Mouse (Mus musculus) heart, embryonic 16.5 days (tissue): Measurements from ENCODE around the gene Optc. TPM values are rescaled to one million over a fixed set of nuclear protein-coding genes. Genes with fewer than 3 reads are reported as not detected.

Experiments
- ATAC-seq: fragments of 200-750 bp; cut with Nextera tagmentation; replicated peaks from 2 replicates; pipeline ENCODE4 v1.8.0; 2017; ENCODE audit warnings: moderate number of reproducible peaks; ENCODE audit not compliant: insufficient read depth, low FRiP score; ENCODE audit errors: extremely low read depth
- H3K27ac ChIP-seq: fragments of 300-500 bp; sonication (generic); 2 replicates; pipeline ENCODE4 v1.5.1; 2014; ENCODE audit warnings: mild to moderate bottlenecking, low read length, control low read depth, moderate library complexity
- H3K27me3 ChIP-seq: fragments of 300-500 bp; sonication (generic); 2 replicates; pipeline ENCODE4 v1.6.1; 2014; ENCODE audit warnings: low read length, mixed read lengths; ENCODE audit not compliant: control insufficient read depth, insufficient read depth
- H3K36me3 ChIP-seq: fragments of 300-500 bp; sonication (generic); 2 replicates; pipeline ENCODE4 v1.6.1; 2014; ENCODE audit not compliant: control insufficient read depth, insufficient read depth
- H3K4me1 ChIP-seq: fragments of 300-500 bp; sonication (generic); 2 replicates; pipeline ENCODE4 v1.6.1; 2014; ENCODE audit warnings: low read length, mixed read lengths; ENCODE audit not compliant: control insufficient read depth, insufficient read depth
- H3K4me2 ChIP-seq: fragments of 300-500 bp; sonication (generic); 2 replicates; pipeline ENCODE4 v1.6.1; 2014; ENCODE audit warnings: low read depth, mild to moderate bottlenecking, control low read depth, low read length
- H3K4me3 ChIP-seq: fragments of 300-500 bp; sonication (generic); 2 replicates; pipeline ENCODE4 v1.5.1; 2014; ENCODE audit warnings: mild to moderate bottlenecking, control low read depth, low read length
- H3K9ac ChIP-seq: fragments of 300-500 bp; sonication (generic); 2 replicates; pipeline ENCODE4 v1.6.1; 2014; ENCODE audit warnings: low read length, control low read depth
- H3K9me3 ChIP-seq: fragments of 300-500 bp; sonication (generic); replicated peaks from 2 replicates; pipeline ENCODE4 v1.6.1; 2016; ENCODE audit warnings: low read length; ENCODE audit not compliant: control insufficient read depth
- WGBS: fragments of 180-500 bp; shearing (Covaris S2); extraction: QIAGEN DNeasy Blood & Tissue Kit; methylation state at CpG from one replicate; pipeline ENCODE4 v1.1.7; 2014; 5-methylcytosine and 5-hydroxymethylcytosine counted together
- polyA plus RNA-seq: library from polyadenylated mRNA; unstranded; fragments of >200 nt; fragmentation: Nextera tagmentation; extraction: Ambion mirVana; gene quantifications from 2 replicates; pipeline ENCODE4 v1.2.1, GENCODE M21; 2015

The Optc gene
- polyA plus RNA-seq, 1 experiment from 2014 or later, result 0.28 TPM

DNA sequence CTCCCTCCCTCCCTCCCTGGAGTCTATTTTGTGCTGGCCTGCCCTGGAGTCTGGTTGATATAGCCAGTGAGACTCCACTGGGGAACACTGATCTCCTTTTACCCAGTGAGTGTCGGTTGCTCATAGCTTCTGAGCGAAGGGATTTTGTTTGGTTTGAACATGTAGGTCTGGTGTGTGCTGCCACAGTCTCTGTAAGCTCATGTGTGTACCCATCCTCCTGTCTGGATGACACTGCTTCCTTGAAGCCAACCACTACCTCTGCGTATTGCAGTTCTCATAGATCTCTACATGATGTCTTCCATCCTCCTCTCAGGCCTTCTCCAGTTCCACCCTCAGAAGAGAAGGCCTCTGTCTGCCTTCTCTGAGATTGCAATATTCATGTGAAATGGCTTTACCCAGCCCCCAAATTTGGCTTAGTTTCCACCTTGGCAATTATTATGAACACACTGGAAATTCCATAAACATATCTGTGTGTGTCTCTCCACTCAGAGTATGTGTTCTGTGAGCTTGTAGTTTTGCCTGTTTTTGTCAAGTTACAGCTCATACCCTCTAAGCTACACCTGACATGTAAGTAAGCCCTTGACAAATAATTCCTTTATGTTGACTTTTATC is 32.8 kb upstream of the Optc start:
- no peaks in the 10 kb centered on the region for H3K27me3 ChIP-seq
- no peak overlapping the region for H3K9ac ChIP-seq
- H3K4me1 ChIP-seq, result no peaks in the 10 kb centered on the region
- no peaks in the 10 kb centered on the region for H3K36me3 ChIP-seq
- no peak overlapping the region for H3K4me3 ChIP-seq
- ATAC-seq, result no peak
- 0 out of 2 replicates have a peak, but pooled peaks cover 3% of the 10 kb centered on the region for H3K9me3 ChIP-seq
- no peak overlapping the region for H3K27ac ChIP-seq
- 75% methylated on average over 3 of the region's 3 CpGs for WGBS
- no peak overlapping the region for H3K4me2 ChIP-seq

- ATAC-seq, result no peak
- no peak overlapping the region for H3K27ac ChIP-seq
- H3K36me3 ChIP-seq, result no peaks in the 10 kb centered on the region
- no peak overlapping the region for H3K4me2 ChIP-seq
- H3K9ac ChIP-seq, result no peak overlapping the region
- H3K9me3 ChIP-seq, result 0 out of 2 replicates have a peak, but pooled peaks cover 3% of the 10 kb centered on the region
- no peaks in the 10 kb centered on the region for H3K27me3 ChIP-seq
- WGBS, result 75% methylated on average over 8 of the region's 8 CpGs
- no peak overlapping the region for H3K4me3 ChIP-seq
- no peaks in the 10 kb centered on the region for H3K4me1 ChIP-seq
These were observed 31.9 kb upstream of the Optc start for GRCm38 (mm10) chr1:133939708-133940107.

DNA sequence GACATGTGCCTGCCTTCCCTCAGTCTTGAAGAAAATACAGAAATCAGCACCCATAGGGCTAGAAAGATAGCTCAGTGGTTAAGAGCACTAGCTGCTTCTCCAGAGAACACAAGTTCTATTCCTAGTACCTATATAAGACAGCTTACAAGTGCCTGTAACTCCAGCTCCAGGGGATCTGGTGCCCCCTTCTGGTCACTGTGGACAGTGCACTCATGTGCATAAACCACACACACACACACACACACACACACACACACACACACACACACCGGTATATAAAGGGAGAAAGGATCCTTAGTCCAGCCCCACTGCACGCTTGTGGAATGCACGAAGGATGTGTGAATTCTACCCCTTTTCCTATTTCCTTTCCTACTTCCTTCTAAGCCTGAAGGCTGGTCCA is 28.4 kb upstream of the Optc start:
- Histone ChIP-seq H3K36me3 (no peaks in the 10 kb centered on the region), H3K4me1 (0 out of 2 replicates have a peak, but pooled peaks cover 2% of the 10 kb centered on the region), H3K9ac (no peak overlapping the region), H3K4me3 (no peak overlapping the region), H3K4me2 (no peak overlapping the region), H3K9me3 (no peaks in the 10 kb centered on the region), H3K27me3 (no peaks in the 10 kb centered on the region), H3K27ac (no peak overlapping the region)
- no peak for ATAC-seq
- 87% methylated on average over 3 of the region's 3 CpGs for WGBS

GRCm38 (mm10) chr1:133934354-133934963 is 26.7 kb upstream of the Optc start:
- 0 out of 2 replicates have a peak, but pooled peaks have one; percentile 37 for ATAC-seq
- no peak overlapping the region for H3K4me2 ChIP-seq
- H3K36me3 ChIP-seq, result no peaks in the 10 kb centered on the region
- H3K9ac ChIP-seq, result no peak overlapping the region
- no peak overlapping the region for H3K4me3 ChIP-seq
- H3K27me3 ChIP-seq, result no peaks in the 10 kb centered on the region
- WGBS, result 76% methylated on average over 10 of the region's 10 CpGs
- no peaks in the 10 kb centered on the region for H3K9me3 ChIP-seq
- 0 out of 2 replicates have a peak, but pooled peaks cover 2% of the 10 kb centered on the region for H3K4me1 ChIP-seq
- H3K27ac ChIP-seq, result no peak overlapping the region

- ATAC-seq, result no peak
- 0 out of 2 replicates have a peak, but pooled peaks cover 2% of the 10 kb centered on the region for H3K4me1 ChIP-seq
- WGBS, result 60% methylated on average over 14 of the region's 14 CpGs
- H3K4me3 ChIP-seq, result no peak overlapping the region
- H3K36me3 ChIP-seq, result no peaks in the 10 kb centered on the region
- H3K27ac ChIP-seq, result no peak overlapping the region
- H3K4me2 ChIP-seq, result no peak overlapping the region
- H3K9ac ChIP-seq, result no peak overlapping the region
- no peaks in the 10 kb centered on the region for H3K27me3 ChIP-seq
- H3K9me3 ChIP-seq, result no peaks in the 10 kb centered on the region
These were observed 25.7 kb upstream of the Optc start for GRCm38 (mm10) chr1:133933301-133934195.

- Histone ChIP-seq H3K9ac (no peak overlapping the region), H3K4me3 (no peak overlapping the region), H3K4me1 (0 out of 2 replicates have a peak, but pooled peaks cover 2% of the 10 kb centered on the region), H3K27ac (no peak overlapping the region), H3K36me3 (no peaks in the 10 kb centered on the region), H3K9me3 (0 out of 2 replicates have a peak, but pooled peaks cover 2% of the 10 kb centered on the region), H3K4me2 (no peak overlapping the region), H3K27me3 (no peaks in the 10 kb centered on the region)
- WGBS, result 47% methylated on average over 3 of the region's 3 CpGs
- ATAC-seq, result no peak
These were observed 22.2 kb upstream of the Optc start for GRCm38 (mm10) chr1:133929980-133930379.

DNA sequence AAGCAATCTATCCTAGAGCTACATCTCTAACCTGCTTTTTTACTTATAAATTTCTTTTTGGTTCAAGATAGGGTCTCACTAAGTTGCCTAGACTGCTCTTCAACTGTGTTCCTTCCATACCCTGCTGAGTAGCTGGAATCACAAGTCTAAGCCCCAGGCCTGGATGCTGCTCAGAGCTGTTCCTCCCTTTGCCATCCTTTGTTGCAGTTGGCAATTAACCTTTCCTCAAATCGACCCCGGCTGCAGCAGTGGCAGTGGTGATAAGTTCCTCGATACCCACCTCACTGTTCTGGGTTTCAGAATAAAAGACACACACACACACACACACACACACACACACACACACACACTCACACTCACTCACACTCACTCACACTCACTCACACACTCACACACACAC is 17.4 kb upstream of the Optc start:
- WGBS, result 91% methylated on average over 3 of the region's 3 CpGs
- H3K4me1 ChIP-seq, result peaks cover 17% of the 10 kb centered on the region
- no peak for ATAC-seq
- no peaks in the 10 kb centered on the region for H3K36me3 ChIP-seq
- no peak overlapping the region for H3K4me3 ChIP-seq
- H3K27me3 ChIP-seq, result no peaks in the 10 kb centered on the region
- no peak overlapping the region for H3K4me2 ChIP-seq
- no peak overlapping the region for H3K27ac ChIP-seq
- no peak overlapping the region for H3K9ac ChIP-seq
- 0 out of 2 replicates have a peak, but pooled peaks cover 2% of the 10 kb centered on the region for H3K9me3 ChIP-seq

- no peak for ATAC-seq
- H3K27ac ChIP-seq, result no peak overlapping the region
- 22% methylated on average over 7 of the region's 7 CpGs for WGBS
These were observed 16.5 kb upstream of the Optc start for GRCm38 (mm10) chr1:133924141-133924875.

More at GRCm38 (mm10) chr1:133924141-133924875, 16.5 kb upstream of the Optc start:
- Histone ChIP-seq H3K4me2 (no peak overlapping the region), H3K9ac (no peak overlapping the region), H3K4me1 (peaks cover 17% of the 10 kb centered on the region), H3K4me3 (no peak overlapping the region), H3K27me3 (no peaks in the 10 kb centered on the region), H3K36me3 (no peaks in the 10 kb centered on the region), H3K9me3 (0 out of 2 replicates have a peak, but pooled peaks cover 2% of the 10 kb centered on the region)
